Mouse (Mus musculus) urinary bladder, postnatal 4 days (tissue): ENCODE results near the gene Copa.
A peak's percentile ranks its signal among the peaks of the same experiment; 100 is the strongest.

ENCODE experiments used
- DNase-seq, 2 experiments: peaks; one replicate each; pipeline ENCODE4 v3.0.0; 2021 to 2022; ENCODE audit warnings: low spot score in 2 of 2

Gene Copa

DNA sequence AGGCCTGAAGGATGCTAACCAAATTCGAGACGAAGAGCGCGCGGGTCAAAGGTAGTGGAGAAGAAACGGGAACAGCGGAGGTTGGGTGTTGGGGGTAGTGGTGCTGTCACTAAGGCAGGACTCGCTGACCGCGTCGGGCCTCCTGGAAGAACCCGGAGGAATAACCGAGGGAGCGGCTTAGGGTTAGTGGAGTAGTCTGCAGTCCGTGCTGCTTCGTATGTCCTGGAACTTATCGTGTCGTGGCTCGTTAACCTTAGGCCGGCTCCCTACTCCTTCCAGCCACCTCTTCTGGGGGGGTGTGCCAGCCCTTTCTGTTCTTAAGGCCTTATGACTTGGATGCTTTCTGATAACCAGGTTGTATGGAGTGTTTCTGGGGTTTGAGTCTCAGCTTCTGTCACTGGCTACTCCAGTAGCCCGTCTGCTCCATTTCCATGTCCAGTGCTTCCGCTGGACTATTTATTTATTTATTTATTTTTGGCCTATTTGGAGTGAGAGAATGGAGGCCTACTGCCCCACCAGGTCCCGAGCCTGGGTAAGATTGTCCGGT is 643 bp downstream of the Copa start:
- no peak for DNase-seq

DNA sequence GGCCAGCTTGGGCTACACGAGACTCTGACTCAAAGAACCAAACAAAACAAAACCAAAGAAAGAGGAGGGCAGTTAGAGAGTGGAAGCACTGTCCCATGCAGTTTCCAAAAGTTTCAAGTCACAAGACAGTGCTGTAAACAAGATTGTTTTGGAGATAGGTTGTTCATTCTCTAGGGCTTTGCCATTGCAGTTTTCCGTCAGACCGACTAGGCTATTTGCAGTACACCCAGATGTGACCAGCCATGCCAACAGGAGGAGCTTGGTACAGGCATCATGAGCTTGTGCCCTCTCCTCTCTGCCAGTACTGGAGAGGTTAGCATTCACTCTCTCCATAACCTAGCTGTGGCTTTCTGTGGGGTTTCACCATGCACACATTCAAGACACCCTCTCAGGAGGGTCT is 11.2 kb downstream of the Copa start:
- no peak for DNase-seq

DNA sequence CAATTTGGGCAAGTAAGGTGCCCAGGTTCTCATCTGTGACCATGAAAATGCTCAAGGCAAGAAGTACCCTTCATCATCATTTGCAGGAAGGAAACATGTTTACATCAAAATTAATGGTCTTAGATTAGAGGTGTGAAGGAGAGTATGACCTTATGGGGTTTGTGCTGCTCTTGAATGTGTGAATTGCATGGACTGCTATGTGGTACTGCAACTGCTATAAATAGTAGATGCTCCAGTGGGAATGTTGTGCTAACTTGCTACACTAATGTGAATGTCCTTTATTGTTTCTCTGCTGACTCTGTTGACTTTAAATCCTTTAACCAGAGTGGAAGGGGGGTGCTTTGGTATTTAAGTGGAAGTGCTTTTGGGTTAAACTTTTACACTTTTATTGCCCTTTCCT is 12.0 kb downstream of the Copa start:
- no peak for DNase-seq

DNA sequence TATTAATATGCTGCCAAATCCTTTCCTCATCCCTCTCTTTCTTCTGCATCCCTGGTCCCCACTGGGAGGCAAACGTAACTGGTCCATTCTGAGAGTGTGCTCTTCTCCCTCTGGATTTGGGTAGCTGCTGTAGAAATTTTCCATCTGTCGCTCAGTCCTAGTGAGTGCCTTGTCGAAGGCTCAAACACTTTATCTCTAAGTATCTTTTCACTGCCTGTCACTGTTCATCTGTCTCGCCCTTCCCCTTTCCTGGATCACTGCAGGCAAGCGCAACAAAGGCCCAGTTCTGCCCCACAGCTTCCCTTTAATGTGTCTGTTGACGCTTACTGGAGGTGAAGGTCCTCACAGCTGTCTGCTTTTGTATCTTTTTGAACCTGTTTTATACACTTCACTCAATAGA is 12.9 kb downstream of the Copa start:
- no peak for DNase-seq

DNA sequence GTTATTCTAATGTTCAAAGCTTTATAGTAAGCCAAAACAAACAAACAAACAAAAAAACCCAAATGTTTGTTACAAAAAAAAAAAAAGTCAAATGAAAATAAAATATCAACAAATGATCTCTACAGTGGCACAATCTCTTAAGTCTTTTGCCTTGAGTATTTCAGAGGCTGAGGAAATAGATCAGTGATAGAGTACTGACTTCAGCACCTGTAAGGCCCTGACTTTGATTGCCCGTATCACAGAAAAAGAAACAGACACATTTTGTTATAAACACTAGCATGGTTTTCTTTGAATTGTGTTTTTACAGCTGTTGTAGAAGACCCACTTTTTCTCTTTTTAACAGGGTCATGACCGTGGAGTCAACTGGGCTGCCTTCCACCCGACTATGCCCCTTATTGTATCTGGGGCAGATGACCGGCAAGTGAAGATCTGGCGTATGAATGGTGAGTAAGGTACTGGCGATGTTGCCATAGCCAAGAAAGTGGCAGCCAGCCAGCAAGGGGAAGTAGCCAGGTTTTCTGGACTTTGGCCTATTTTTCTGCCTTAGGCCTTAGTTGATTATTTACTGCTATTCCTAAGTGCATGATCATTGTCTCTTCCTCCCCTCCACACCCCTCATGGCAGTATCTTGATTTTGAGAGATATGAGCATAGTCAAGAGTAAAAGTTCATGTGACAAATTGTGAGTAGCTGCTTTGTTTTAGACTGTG is 17.1 kb downstream of the Copa start:
- no peak for DNase-seq

DNA sequence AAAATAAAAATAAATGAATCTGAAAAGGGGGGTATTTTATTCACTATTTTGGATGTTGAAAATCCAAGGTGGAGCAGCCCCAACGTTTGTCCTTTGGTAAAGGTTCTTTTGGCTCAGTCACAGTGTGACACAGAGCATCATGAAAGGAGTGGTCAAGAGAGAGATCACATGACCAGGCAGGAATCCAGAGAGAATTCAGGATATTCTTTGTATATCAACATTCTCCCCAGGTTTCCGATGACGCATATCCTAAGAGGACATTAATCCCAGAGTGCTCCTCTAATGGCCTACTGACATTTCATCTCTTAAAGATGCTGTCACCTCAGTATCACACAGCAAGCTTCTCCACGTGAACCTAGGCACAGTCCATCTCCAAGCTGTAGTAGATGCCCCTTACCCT is 21.3 kb downstream of the Copa start:
- DNase-seq = no peak

DNA sequence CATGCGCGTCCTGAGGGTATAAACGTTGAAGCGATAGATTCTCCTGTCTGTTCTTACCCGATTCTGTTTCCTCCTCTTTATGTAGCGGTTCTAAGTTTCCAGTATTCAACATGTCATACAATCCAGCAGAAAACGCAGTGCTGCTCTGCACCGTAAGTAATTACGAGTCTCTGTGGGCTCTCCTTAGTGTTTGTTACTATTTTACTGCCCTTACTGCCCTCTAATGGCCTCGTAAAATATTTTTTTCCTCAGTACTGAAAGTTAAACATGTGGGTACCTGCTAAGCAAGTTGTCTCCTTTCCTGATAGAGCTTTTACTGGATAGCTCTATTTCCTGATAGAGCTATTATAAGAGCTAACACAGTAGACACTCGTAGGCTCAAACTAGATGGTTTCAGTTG is 22.8 kb downstream of the Copa start:
- no peak for DNase-seq

DNA sequence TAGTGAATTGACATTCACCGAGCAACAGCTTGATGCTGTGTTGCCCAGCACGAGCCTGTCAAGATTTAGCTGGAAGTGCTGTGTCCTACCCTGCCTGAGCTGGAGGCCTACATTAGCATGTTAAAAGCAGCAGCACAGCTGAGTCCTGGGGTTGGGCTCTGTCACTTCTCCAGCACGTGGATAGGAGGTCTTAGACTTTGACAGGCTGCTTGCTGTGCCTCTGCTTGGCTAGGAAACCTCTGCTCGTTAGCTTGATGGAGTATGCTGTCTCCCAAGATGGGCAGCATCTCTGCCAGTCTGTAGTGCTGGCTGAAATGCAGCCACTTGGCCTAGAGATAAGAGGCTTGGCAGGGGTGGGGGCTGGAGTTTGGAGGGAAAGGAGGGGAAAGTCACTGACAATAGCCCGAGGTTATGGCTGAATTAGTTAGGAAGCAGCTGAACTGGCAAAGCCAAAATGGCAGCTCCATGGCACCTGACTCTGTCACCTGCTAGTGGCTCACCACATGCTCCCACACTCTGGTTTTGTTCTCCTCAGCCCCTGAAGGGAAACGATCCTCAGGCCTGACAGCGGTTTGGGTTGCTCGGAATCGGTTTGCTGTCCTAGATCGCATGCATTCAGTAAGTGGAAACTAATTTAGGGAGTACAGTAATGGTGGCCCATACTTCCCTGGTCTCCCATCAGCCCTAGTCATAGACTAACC is 25.6 kb downstream of the Copa start:
- no peak for DNase-seq

DNA sequence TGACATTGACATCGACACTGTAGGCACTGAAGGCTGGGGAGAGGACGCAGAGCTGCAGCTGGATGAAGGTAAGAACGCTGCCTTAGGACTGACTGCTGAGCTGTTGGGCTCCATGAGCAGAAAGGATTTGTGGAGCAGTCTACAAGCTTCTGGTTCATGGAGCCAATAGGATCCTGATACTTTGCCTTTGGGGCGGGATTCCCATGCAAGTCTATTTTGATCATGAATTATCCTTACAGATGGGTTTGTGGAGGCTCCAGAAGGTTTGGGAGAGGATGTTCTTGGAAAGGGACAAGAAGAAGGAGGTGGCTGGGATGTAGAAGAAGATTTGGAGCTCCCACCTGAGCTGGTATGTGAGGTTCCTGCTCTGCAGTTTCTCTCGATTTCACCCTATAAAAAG is 34.6 kb downstream of the Copa start:
- DNase-seq = no peak

DNA sequence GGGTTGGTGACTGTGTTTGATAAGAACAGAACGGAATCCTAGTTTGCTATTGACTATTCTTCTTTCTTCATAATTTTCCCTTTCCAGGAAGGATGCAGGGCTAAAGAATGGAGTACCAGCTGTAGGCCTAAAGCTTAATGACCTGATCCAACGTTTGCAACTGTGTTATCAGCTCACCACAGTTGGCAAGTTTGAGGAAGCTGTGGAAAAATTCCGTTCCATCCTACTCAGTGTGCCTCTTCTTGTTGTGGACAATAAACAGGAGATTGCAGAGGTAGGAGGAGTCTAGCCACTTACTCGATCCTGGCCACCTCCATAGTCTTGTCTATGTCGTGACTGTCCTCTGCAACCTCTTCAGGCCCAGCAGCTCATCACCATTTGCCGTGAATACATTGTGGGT is 36.8 kb downstream of the Copa start:
- DNase-seq = no peak

DNA sequence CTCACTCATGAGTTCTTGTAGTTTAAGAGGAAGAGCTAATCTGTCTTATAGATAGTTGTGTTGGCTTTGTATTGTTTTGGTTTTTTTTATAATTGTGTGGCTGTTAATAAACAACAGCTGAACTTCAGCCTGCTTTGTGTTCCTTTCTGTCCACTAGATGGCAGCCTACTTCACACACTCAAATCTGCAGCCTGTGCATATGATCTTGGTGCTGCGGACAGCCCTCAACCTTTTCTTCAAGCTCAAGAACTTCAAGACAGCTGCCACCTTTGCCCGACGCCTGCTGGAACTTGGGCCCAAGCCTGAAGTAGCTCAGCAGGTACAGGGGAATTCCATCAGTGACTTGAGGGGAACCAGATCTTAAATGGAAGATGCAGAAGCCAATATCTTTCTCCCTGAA is 37.4 kb downstream of the Copa start:
- no peak for DNase-seq

DNA sequence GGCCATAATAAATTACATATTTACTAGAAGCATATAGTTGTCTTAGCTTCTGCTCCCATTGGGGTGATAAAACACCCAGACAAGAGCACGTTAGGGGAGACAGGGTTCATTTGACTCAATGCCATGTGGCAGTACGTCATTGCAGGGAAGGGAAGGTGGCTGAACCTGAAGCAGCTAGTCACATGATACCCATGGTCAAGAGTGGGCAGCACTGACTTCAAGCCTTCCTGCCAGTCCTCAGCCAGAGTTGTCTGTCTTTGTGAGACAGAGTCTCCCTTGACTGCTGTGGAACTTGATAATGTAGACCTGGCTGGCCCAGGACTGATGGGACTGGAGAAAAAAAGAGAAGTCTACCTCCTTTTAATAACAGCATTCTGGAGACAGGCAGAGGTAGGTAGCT is 40.3 kb downstream of the Copa start:
- DNase-seq = no peak

DNA sequence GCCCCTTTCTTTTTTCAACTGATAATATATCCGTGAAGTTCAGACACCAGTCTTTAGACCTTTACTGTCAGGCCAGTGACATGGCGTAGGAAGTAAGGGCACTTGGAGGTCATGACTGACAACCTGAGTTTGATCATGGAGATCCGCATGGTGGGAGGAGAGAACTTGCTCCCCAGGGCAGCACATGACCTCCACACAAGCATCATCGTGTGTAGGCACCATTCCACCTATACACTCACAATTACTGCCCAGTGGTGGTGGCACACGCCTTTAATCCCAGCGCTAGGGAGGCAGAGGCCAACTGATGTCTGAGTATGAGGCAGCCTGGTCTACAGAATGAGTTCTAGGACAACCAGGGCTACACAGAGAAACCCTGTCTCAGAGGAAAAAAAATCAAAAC is 42.2 kb downstream of the Copa start:
- DNase-seq = no peak

DNA sequence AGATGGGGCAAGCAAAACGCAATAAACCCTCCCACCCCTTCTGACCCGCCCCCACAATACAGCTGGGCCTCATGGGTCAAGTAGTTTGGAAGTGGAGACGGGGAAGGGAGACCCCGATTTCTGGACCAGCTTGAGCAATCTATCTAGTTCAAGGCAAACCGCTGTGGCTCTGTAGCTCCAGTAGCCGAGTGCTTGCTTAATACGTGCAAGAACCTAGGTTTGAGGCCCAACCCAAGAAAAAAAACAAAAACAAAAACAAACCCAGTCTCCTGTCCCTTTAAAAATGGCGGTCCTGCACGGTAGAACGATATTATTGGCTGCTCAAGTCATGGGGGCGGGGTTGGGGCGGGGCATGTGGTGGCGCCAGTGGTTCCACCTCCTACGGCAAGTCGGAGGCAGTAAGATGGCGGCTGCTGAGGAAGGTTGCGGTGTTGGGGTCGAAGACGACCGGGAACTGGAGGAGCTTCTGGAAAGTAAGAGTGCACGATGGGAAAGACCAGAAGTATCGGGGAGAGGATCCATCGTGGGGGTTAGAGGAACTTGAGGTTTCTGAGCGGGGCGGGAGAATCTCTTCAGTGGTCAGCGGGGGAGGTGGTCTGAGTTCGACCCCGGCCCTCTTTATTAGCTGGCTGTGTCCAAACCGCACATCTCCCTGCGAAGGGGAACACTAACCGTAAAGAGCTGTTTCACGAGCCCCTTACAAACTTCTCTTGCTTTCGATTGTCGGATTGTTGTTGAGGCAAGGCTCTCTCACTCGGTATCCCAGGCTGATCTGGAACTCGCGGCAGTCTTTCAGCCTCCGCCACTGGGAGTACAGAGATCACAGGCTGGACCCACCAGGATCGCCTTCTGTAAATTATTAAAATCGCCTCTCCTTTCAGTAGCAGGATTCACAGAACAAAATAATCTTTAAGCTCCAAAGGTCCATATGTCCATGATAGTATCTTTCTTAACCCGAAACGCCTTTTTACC is 44.3 kb downstream of the Copa start, which contains the start of gene Pex19:
Pex19 (plus strand) TSS at position 380 of the 972 bp plus-strand sequence.
- DNase-seq = peak; percentile 67 to 73

DNA sequence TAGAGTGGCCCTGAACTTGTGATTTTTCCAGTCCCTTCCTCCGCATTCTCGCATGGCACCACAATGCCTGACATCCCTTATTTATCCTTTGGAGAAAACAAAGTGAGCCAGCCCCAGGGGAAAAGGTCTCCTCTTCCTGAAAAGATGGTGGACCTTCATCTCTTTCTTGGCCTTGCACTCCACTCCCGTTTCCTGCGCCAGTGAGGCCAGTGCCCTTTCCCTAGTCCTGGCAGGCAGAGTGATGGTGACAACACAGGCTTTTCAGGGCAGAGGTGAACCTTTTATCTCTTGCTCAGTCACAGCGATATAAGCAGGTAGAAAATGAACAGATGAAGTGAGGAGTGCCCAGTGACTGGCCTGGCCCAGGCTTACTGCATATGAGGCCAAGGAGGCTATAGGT is 45.2 kb downstream of the Copa start:
- DNase-seq = no peak

DNA sequence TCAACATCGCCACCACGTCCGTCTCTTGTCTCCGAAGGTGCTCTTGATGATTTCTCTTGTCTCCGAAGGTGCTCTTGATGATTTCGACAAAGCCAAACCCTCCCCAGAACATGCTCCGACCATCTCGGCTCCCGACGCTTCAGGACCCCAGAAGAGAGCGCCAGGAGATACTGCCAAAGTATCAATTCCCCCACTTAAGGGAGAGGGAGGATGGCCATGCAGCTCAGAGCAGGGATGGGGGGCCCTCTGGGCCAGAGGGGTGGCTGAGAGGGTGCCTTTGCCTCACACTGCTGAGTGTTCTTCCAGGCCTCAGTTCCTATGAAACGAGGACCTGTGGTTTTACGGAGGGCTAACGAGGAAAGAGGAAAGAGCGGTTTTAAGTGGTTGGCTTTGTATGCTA is 46.2 kb downstream of the Copa start:
- DNase-seq = no peak

DNA sequence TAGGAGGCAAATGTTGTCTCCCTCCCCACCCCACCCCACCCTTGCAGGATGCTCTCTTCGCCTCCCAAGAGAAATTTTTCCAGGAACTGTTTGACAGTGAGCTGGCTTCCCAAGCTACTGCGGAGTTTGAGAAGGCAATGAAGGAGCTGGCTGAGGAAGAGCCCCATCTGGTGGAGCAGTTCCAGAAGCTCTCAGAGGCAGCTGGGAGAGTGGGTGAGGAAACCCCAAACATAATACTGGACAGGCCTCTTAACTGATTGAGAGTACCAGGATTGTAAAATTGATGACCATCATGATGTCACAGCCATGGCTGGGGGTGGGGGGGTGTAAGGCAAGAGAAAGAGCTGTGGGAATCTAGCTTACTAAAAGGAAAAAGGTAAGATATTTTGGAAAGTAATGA is 46.8 kb downstream of the Copa start:
- no peak for DNase-seq

DNA sequence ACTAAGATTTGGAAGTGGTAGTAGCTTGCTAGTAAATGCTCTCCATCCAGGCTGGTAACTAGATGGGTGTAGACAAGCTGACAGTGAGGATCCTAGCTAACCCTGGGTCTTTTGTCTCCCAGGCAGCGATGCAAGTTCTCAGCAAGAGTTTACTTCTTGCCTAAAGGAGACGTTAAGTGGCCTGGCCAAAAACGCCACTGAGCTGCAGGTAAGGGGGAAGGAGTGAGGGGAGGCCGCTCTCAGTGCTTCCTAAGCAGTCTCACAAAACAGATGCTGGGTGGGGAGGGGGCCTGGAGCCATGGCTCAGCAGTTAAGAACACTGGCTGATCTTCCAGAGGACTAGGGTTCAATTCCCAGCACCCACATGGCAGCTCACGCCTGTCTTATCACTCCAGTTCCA is 47.5 kb downstream of the Copa start:
- no peak for DNase-seq

DNA sequence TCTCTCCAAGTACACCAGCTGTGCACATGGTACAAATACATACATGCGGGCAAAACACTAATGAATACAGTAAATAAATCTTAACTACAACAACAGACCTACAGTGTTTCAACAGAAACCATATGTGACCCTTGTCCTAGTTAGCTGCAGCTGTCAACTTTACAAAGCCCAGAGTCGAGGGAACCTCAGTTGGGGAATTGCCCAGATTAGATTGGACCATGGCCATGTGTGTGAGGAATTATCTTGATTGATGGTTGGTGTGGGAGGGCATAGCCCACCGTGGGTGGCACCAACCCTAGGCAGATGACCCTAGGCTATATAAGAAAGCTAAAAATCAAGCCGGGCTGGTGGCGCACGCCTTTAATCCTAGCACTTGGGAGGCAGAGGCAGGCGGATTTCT is 50.0 kb downstream of the Copa start:
- DNase-seq = no peak

DNA sequence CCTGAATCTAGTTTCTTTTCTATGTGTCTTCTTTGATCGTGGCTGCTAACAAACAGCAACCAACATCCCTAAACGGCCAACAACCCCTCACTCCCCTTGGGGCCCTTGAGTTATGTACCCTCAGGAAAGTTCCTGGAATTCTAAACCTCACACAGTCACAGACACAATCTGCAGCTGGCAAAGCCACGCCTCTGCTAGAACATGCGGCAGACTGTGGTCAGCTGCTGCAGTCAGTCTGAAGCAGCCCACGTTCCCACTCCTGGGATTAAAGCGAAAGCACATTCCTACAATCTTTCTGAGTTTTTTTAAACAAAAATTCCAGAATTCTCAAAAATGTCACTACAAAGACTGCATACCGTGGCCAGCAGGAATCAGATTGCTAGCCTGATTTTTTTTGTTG is 51.2 kb downstream of the Copa start:
- DNase-seq = no peak

DNA sequence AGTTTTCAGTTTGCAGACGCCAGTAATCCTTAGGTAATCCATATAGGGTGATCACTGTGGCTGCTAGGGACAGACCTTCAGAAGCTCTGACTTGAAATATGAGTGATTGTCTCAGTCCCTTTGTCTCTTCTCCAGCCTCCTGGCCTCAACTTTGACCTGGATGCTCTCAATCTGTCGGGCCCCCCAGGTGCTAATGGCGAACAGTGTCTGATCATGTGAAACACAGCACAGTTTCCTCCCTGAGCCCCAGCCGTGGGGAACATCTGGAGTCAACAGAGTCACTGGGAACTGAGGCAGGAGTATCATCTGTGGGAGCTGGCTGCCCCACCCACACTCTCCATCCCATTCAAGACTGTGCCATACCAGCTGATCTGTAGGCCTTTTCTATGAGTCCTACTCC is 51.7 kb downstream of the Copa start:
- DNase-seq = no peak

DNA sequence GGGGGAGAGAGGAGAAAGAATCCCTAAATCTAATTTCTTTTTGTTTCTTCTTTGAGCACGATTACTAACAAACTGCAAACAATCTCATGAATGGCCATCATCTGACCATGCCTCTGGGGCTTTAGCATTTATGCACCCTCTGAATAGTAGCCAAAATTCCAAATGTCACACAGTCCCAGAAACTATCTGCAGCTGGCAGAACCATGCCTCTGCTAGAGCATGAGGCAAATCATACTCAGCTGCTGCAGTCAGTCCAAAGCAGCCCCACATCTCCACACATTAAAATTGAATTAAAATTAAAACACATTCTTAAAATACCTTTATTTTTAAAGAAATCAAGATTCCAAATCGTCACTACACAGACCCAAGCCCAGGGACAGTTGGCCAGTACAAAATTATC is 57.8 kb downstream of the Copa start:
- no peak for DNase-seq
